Mouse (Mus musculus) embryonic facial prominence, embryonic 14.5 days (tissue): ENCODE measurements around the gene Asb11. TPM values are rescaled to one million over a fixed set of nuclear protein-coding genes. Genes with fewer than 3 reads are reported as not detected.
A peak's percentile ranks its signal among the peaks of the same experiment; 100 is the strongest.

Experiments
- ATAC-seq: fragments of 200-750 bp; cut with Nextera tagmentation; 2 replicates; pipeline ENCODE4 v1.8.0; 2017; ENCODE audit warnings: low read depth, moderate number of reproducible peaks, moderate TSS enrichment
- DNase-seq: peaks from one replicate; pipeline ENCODE4 v3.0.0-alpha.2; 2015; ENCODE audit warnings: low spot score
- H3K27ac ChIP-seq: fragments of 300-500 bp; sonication (generic); replicated peaks from 2 replicates; pipeline ENCODE4 v1.5.1; 2014; ENCODE audit warnings: low read depth, mild to moderate bottlenecking, low read length, moderate library complexity
- H3K27me3 ChIP-seq: fragments of 300-500 bp; sonication (generic); replicated peaks from 2 replicates; pipeline ENCODE4 v1.6.1; 2014; ENCODE audit warnings: low read length; ENCODE audit not compliant: control insufficient read depth, insufficient read depth
- H3K36me3 ChIP-seq: fragments of 300-500 bp; sonication (generic); 2 replicates; pipeline ENCODE4 v1.6.1; 2014; ENCODE audit warnings: low read length, mixed read lengths; ENCODE audit not compliant: control insufficient read depth, insufficient read depth
- H3K4me1 ChIP-seq: fragments of 300-500 bp; sonication (generic); 2 replicates; pipeline ENCODE4 v1.6.1; 2014; ENCODE audit warnings: antibody characterized with exemption, low read length; ENCODE audit not compliant: control insufficient read depth, insufficient read depth
- H3K4me2 ChIP-seq: fragments of 300-500 bp; sonication (generic); 2 replicates; pipeline ENCODE4 v1.6.1; 2014; ENCODE audit warnings: low read depth, mild to moderate bottlenecking, low read length, moderate library complexity, mixed read lengths
- H3K4me3 ChIP-seq: fragments of 300-500 bp; sonication (generic); 2 replicates; pipeline ENCODE4 v1.5.1; 2014; ENCODE audit warnings: low read depth, mild to moderate bottlenecking, low read length
- H3K9ac ChIP-seq: fragments of 300-500 bp; sonication (generic); 2 replicates; pipeline ENCODE4 v1.6.1; 2014; ENCODE audit warnings: low read depth, mild to moderate bottlenecking, low read length, moderate library complexity, mixed read lengths
- H3K9me3 ChIP-seq: fragments of 300-500 bp; sonication (generic); 2 replicates; pipeline ENCODE4 v1.6.1; 2016; ENCODE audit warnings: low read length; ENCODE audit not compliant: control insufficient read depth
- WGBS: fragments of 180-500 bp; shearing (Covaris S2); extraction: QIAGEN DNeasy Blood & Tissue Kit; methylation state at CpG from one replicate; pipeline ENCODE4 v1.1.7; 2014; 5-methylcytosine and 5-hydroxymethylcytosine counted together
- polyA plus RNA-seq: library from polyadenylated mRNA; unstranded; fragments of >200 nt; fragmentation: Nextera tagmentation; extraction: Ambion mirVana; gene quantifications from 2 replicates; pipeline ENCODE4 v1.2.1, GENCODE M21; 2014

The Asb11 gene
- polyA plus RNA-seq, 1 experiment from 2014 or later, result 0.51 TPM

DNA sequence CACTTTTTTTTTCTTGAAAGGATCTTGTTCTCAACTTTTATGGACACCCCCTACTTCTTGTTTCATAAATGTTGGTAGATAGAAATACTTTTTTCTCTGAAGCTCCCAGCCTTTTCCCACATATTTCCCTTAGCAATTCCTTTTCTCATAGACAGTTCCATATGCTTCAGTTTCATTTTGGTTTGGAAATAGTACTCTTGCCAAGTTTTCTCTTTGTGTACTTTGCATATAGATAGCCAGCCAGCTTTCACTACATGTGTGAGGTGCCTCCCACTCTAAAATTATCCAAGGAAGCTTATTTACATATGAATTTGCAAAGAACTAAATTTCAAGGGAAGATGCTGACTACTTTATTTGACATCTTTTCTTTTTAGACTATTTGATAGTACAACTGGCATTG, 18.8 kb upstream of the Asb11 start:
- Histone ChIP-seq H3K4me2 (no peak overlapping the region), H3K4me1 (no peaks in the 10 kb centered on the region), H3K4me3 (no peak overlapping the region), H3K9me3 (no peaks in the 10 kb centered on the region), H3K27ac (no peak overlapping the region), H3K36me3 (peaks cover 5% of the 10 kb centered on the region; the same call in 1 of the 2 replicates), H3K27me3 (0 out of 2 replicates have a peak, but pooled peaks cover 17% of the 10 kb centered on the region), H3K9ac (no peak overlapping the region)
- DNase-seq (no peak), ATAC-seq (no peak)

DNA sequence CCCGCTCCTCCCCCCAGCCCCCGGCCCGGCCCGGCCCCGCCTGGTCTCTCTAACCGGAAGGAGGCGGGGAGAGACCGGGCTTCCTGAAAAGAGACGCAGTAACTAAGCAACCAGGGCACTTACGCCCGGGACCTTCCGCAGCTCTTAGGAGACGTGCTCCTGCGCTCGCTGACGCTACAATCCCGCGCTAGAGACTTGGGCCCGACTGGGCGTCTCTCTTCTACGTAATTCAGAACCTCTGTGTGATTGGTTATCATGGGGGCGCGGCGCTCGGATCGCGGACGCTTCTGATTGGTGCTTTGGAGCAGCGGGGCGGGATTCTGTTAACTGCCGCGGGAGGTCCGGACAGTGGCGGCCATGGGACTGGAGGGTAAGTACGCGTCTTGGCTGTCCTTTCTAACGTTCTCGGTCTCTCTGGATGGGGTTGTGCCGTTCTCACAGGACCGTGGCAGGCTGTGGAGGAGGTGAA, 17.3 kb upstream of the Asb11 start, which contains the start of gene Piga:
TSS of gene Piga (plus strand) at position 317 of the 469 bp plus-strand sequence.
- Histone ChIP-seq H3K4me2 (peak within 1 kb of the TSS; percentile 55), H3K4me1 (no peaks in the 10 kb centered on the region), H3K9ac (peak within 1 kb of the TSS; percentile 76), H3K27me3 (peaks cover 17% of the 10 kb centered on the region; the same call in 1 of the 2 replicates), H3K9me3 (no peaks in the 10 kb centered on the region), H3K27ac (no peak within 1 kb of the TSS; the same call in 1 of the 2 replicates), H3K4me3 (peak within 1 kb of the TSS; percentile 55), H3K36me3 (peaks cover 9% of the 10 kb centered on the region; the same call in 1 of the 2 replicates)
- ATAC-seq, result peak; percentile 99
- DNase-seq, result peak; percentile 99
- WGBS, result 27% methylated on average over 39 of the region's 40 CpGs

DNA sequence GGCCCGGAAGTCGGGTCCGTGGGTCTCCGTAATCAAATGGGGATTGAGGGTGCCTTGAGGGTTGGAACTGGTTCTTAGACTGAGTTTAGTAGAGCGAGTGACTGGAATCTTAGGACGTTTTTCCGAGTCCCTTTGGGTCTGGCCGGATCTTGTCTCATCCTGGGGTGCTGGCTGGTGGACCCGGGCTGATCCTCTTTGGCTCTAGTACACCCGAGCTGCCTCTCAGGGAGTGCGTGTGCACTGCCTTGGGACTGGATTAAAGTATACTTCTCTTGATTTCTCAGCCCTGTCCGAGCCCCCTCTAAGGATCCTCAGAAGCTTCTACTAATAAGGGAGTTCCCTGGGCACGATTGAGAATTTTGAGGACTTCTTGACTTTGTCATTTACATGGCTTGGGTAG, 16.8 kb upstream of the Asb11 start:
- WGBS, result 25% methylated on average over 11 of the region's 13 CpGs
- Histone ChIP-seq H3K27me3 (peaks cover 17% of the 10 kb centered on the region; the same call in 1 of the 2 replicates), H3K4me1 (no peaks in the 10 kb centered on the region), H3K27ac (no peak overlapping the region; the same call in 1 of the 2 replicates), H3K9me3 (no peaks in the 10 kb centered on the region), H3K4me2 (peak overlapping the region; percentile 55), H3K4me3 (peak overlapping the region; percentile 55), H3K36me3 (peaks cover 9% of the 10 kb centered on the region; the same call in 1 of the 2 replicates), H3K9ac (peak overlapping the region; percentile 76)
- DNase-seq, result no peak
- ATAC-seq, result peak; percentile 7; the same call in 1 of the 2 replicates

DNA sequence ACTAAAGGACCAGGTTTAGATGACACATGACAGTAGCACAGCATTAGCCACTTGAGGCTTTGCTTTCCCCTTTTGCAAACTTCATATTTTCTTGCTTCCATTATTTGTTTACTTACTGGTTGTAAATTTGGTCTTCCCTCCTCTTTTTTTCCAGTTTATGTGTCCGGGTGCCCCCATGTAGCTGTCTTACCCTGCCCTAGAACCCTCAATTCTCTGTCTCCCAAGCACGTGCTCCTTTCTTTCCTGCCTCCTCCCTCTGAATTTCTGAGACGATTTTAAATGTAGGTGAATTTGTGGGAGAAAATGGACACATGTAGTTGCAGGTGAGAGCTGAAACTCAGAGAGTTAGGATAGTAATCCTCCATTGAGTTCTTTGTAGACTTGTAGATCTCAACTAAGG, 16.3 kb upstream of the Asb11 start:
- WGBS, result 42% methylated on average over 3 of the region's 3 CpGs
- H3K4me2 ChIP-seq, result peak overlapping the region; percentile 55
- H3K27me3 ChIP-seq, result peaks cover 17% of the 10 kb centered on the region; the same call in 1 of the 2 replicates
- H3K9me3 ChIP-seq, result no peaks in the 10 kb centered on the region
- H3K9ac ChIP-seq, result peak overlapping the region; percentile 76
- H3K27ac ChIP-seq, result no peak overlapping the region
- H3K36me3 ChIP-seq, result peaks cover 9% of the 10 kb centered on the region; the same call in 1 of the 2 replicates
- ATAC-seq, result no peak
- H3K4me1 ChIP-seq, result no peaks in the 10 kb centered on the region
- H3K4me3 ChIP-seq, result peak overlapping the region; percentile 55
- DNase-seq, result no peak

DNA sequence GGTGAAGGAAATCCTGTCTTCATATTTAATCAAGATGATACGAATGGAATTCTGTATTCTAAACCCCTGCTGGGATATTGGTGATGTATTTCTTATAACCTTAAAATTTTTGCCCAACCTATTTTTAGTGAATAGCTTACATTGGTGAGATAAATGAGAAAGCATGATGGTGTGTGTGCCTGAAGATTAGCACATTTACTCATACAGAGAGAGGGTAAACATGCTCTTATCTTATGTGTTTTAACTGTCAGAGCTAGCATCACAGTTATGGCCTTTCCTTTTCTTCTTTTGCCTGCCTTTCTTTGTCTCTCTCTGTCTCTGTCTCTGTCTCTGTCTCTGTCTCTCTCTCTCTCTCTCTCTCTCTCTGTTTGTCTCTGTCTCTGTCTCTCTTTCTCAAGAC, 12.0 kb upstream of the Asb11 start:
- peaks cover 16% of the 10 kb centered on the region; the same call in 1 of the 2 replicates for H3K36me3 ChIP-seq
- H3K4me1 ChIP-seq, result no peaks in the 10 kb centered on the region
- H3K4me2 ChIP-seq, result no peak overlapping the region
- no peak overlapping the region for H3K9ac ChIP-seq
- no peak for ATAC-seq
- no peak overlapping the region for H3K4me3 ChIP-seq
- H3K9me3 ChIP-seq, result no peaks in the 10 kb centered on the region
- 77% methylated on average over 1 of the region's 1 CpGs for WGBS
- DNase-seq, result no peak
- no peak overlapping the region for H3K27ac ChIP-seq
- peaks cover 11% of the 10 kb centered on the region; the same call in 1 of the 2 replicates for H3K27me3 ChIP-seq

DNA sequence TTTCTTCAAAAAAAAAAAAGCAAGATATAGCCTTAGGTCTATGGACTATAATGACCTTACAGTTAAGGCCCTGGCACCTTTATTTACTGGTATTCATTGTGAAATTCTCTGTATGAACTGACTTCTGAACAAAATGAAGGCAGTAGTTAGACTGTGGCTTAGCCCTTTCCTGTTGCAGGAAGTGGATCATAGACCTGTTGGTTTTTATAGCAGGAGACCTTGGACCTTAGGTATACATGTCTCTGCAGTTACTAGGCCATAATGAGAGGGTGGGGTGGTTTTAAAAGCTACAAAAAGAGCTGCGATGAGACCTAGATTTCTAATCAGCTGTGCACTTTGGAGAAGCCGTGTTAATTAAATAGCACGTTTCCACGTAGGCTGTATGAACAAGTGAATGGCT, 9.5 kb upstream of the Asb11 start:
- no peak for DNase-seq
- no peak overlapping the region for H3K4me2 ChIP-seq
- WGBS, result 84% methylated on average over 4 of the region's 4 CpGs
- H3K9me3 ChIP-seq, result no peaks in the 10 kb centered on the region
- no peak for ATAC-seq
- H3K27ac ChIP-seq, result no peak overlapping the region
- H3K27me3 ChIP-seq, result no peaks in the 10 kb centered on the region; the same call in 1 of the 2 replicates
- no peak overlapping the region for H3K9ac ChIP-seq
- no peaks in the 10 kb centered on the region for H3K4me1 ChIP-seq
- peaks cover 34% of the 10 kb centered on the region; the same call in 1 of the 2 replicates for H3K36me3 ChIP-seq
- H3K4me3 ChIP-seq, result no peak overlapping the region

DNA sequence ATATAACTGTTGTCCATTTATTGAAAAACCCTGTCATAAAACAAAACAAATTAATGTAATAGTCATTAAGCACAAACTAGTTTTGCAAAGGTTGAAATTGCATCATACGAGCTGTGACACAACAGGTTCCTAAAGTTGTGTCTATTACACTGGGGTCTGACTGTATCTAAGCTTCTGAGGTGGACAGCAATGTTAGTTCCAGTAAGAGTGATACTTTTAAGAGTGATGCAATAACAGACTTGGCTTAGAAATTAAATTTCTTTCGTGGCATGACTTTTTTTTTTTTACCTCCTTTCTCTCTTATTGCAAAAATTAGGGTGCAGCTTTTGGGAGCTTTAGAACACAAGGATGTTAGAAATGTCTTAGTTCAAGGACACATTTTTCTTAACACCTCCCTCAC, 8.6 kb upstream of the Asb11 start:
- no peak for DNase-seq
- Histone ChIP-seq H3K4me2 (no peak overlapping the region), H3K27ac (no peak overlapping the region), H3K36me3 (0 out of 2 replicates have a peak, but pooled peaks cover 29% of the 10 kb centered on the region), H3K9me3 (no peaks in the 10 kb centered on the region), H3K9ac (no peak overlapping the region), H3K4me3 (no peak overlapping the region), H3K27me3 (no peaks in the 10 kb centered on the region; the same call in 1 of the 2 replicates), H3K4me1 (no peaks in the 10 kb centered on the region)
- no peak for ATAC-seq
- WGBS, result 79% methylated on average over 2 of the region's 2 CpGs

DNA sequence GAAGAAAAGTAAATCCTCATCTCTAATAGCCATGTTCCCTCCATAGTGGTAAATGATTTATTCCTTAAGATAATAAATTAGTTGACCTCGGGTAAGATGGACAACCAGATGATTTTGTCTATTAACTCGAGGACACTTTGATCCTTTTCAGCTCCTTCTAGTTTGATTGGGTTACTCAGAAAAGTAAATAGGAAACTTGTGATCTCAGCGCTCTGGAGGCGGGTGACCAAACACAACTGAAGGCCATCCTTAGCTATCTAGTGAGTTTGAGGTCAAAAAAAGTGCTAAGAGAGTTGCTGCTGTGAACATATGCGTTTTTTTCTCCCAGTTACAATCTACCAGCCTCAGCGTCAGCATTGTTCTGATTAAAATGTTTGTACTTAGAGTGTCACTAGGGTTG, 6.2 kb upstream of the Asb11 start:
- H3K27me3 ChIP-seq, result no peaks in the 10 kb centered on the region
- no peak overlapping the region for H3K9ac ChIP-seq
- H3K4me3 ChIP-seq, result no peak overlapping the region
- DNase-seq (no peak), ATAC-seq (no peak)
- H3K27ac ChIP-seq, result no peak overlapping the region
- no peaks in the 10 kb centered on the region for H3K9me3 ChIP-seq
- 0 out of 2 replicates have a peak, but pooled peaks cover 34% of the 10 kb centered on the region for H3K36me3 ChIP-seq
- H3K4me1 ChIP-seq, result no peaks in the 10 kb centered on the region
- 85% methylated on average over 6 of the region's 6 CpGs for WGBS
- no peak overlapping the region for H3K4me2 ChIP-seq

DNA sequence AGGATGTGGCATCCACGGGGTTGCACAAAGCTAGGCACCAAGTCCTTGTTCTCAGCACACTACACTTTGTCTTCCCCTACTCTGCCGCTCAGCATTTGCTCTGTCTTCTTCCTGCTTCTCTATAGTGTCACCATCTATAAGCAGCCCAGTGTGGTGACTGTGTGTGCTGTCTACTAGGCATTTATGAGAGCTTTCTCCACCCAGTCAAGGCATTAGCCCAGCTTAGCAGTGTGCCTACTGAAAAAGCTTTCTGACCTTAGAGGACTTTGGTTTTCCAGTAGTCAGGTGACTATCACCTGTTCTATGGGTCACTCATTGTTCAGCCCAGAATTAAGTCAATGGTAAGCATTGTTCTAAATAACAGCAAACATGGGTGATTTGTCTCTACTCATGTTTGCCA, 5.7 kb upstream of the Asb11 start:
- Histone ChIP-seq H3K4me2 (no peak overlapping the region), H3K27ac (no peak overlapping the region), H3K36me3 (0 out of 2 replicates have a peak, but pooled peaks cover 34% of the 10 kb centered on the region), H3K27me3 (no peaks in the 10 kb centered on the region; the same call in 1 of the 2 replicates), H3K4me1 (no peaks in the 10 kb centered on the region), H3K4me3 (no peak overlapping the region), H3K9ac (no peak overlapping the region), H3K9me3 (no peaks in the 10 kb centered on the region)
- DNase-seq (no peak), ATAC-seq (no peak)
- 93% methylated on average over 2 of the region's 2 CpGs for WGBS
